In the genomic region with DNA sequence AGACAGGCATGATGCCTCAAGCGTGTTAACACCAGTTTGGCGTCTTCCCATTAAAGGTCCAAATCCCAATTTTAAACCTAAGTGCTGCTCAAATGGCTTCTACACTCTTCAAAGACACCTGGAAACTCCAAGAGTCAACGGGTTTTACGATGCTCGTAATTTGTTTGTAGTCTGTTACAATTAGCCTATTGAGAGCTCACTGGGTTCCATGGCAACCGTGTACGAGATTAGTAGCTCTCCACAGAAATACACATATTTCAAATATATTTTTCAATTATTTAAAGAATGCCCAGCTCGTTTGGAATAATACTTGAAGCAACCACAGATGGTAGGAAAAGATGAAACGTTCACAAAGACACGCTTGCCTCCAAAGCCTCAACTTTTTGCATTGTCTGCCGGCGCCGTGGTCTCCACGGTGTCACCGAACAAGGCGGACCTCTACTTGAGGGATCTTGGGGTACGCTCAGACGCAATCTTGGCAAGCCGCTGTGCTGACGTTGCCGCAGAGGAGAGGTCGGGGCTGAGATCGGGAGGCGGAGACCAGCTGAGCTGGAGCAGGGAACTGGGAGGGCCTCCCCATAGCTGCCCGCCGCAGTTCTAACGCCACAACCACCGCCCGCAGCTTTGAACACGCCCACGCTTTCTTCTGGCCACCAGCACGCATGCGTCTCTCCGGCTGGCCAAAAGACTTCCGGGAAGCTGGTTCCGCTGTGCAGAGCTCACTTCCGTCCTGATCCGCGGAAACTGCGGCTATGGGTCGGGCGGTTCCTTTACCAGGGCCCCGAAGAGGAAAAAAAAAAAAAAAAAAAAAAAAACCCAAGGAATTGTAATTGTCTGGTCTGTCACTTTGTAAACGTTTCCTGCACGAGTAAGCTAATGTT, we compare ENCODE assay signal across 8 mouse cellular contexts. TPM values are rescaled to one million over a fixed set of nuclear protein-coding genes. Genes with fewer than 3 reads are reported as not detected.
DNase-seq lines count a peak whose midpoint lies in the region; ATAC-seq lines count a peak whose summit lies in the region.

No protein-coding gene starts in this region.

- peak overlapping the region; percentile 74 for H3K4me2 ChIP-seq in hindbrain, embryonic 16.5 days (ENCODE audit: low read length)

- H3K79me2 ChIP-seq in macrophage (ENCODE audit: inconsistent target), result peaks cover 32% of the 10 kb centered on the region

- peaks cover 19% of the 10 kb centered on the region for H3K4me1 ChIP-seq in hindbrain, embryonic 16.5 days (ENCODE audit: control insufficient read depth, insufficient read depth, low read depth, low read length)

- no peaks in the 10 kb centered on the region for H3K27me3 ChIP-seq in hindbrain, embryonic 16.5 days (replicated peaks; ENCODE audit: control insufficient read depth, insufficient read depth, low read length)

- peak overlapping the region; percentile 96 for H3K4me3 ChIP-seq in hindbrain, embryonic 16.5 days (ENCODE audit: low read length)
- peak overlapping the region; percentile 63 for H3K4me3 ChIP-seq in macrophage (ENCODE audit: inconsistent target)

- DNase-seq in WW6 (ENCODE audit: low read depth, low spot score), result peak; percentile 79
- DNase-seq in cerebellum, postnatal 4 days (ENCODE audit: low spot score in 2 of 2), result peak; percentile 75 to 90
- DNase-seq in gastrocnemius, adult 18-20 months (ENCODE audit: low spot score), result peak; percentile 96
- peak; percentile 94 to 95 for DNase-seq in left cerebral cortex, adult 18-20 months (ENCODE audit: low spot score in 2 of 2)
- peak; percentile 96 for DNase-seq in right cerebral cortex, adult 18-20 months
- peak; percentile 63 for DNase-seq in urinary bladder, postnatal 10 days (ENCODE audit: low spot score)

- peak overlapping the region; percentile 76 for H3K9ac ChIP-seq in hindbrain, embryonic 16.5 days (ENCODE audit: low read depth, low read length)

- peak; percentile 95 for ATAC-seq in hindbrain, embryonic 16.5 days

- peak overlapping the region; percentile 96 for H3K27ac ChIP-seq in hindbrain, embryonic 16.5 days (ENCODE audit: low read depth, low read length)
- peak overlapping the region; percentile 77 for H3K27ac ChIP-seq in macrophage

- WGBS in hindbrain, embryonic 16.5 days, result 2% methylated on average over 44 of the region's 45 CpGs
- 7% methylated on average over 45 of the region's 45 CpGs for WGBS in macrophage (ENCODE audit: missing documents)

- no peaks in the 10 kb centered on the region for H3K9me3 ChIP-seq in hindbrain, embryonic 16.5 days (ENCODE audit: control insufficient read depth, low read length)

- H3K36me3 ChIP-seq in hindbrain, embryonic 16.5 days (ENCODE audit: control insufficient read depth, insufficient read depth, low read length), result no peaks in the 10 kb centered on the region
- no peaks in the 10 kb centered on the region for H3K36me3 ChIP-seq in macrophage (ENCODE audit: inconsistent target)

RNA-seq across cellular contexts. Expression of a gene that starts 1.1 kb away (rescaled TPM):
- 10 to 100 TPM; 23.1 to 25.7 TPM for total RNA-seq in gastrocnemius, adult 18-20 months (2021)
- 51.4 and 54.6 TPM in 2 replicates for polyA plus RNA-seq in hindbrain, embryonic 16.5 days (2015; fragmentation: Nextera tagmentation; extraction: Ambion mirVana)
- total RNA-seq in left cerebral cortex, adult 18-20 months (2021), result 10 to 100 TPM; 81.7 to 83.0 TPM
- total RNA-seq in macrophage (2018; cell fraction: chromatin; rRNA removed), result 100 to 1,000 TPM; 258 to 546 (median 384) TPM
- total RNA-seq in macrophage (2018; cell fraction: cytosol; rRNA removed), result 10 to 100 TPM; 19.9 to 47.2 (median 33.0) TPM
- 100 to 1,000 TPM; 129 to 356 (median 224) TPM for total RNA-seq in macrophage (2018; cell fraction: nucleus; rRNA removed)
- 38.8 to 42.0 TPM (median 39.1 TPM) in 3 replicates for polyA plus RNA-seq in macrophage (2018)

RNA-seq across cellular contexts. Expression of a gene that starts 50.1 kb away (rescaled TPM):
- total RNA-seq in gastrocnemius, adult 18-20 months (2021), result not detected
- 1.1 and 1.5 TPM in 2 replicates for polyA plus RNA-seq in hindbrain, embryonic 16.5 days (2015; fragmentation: Nextera tagmentation; extraction: Ambion mirVana)
- 1 to 10 TPM; 1.1 to 1.4 TPM for total RNA-seq in left cerebral cortex, adult 18-20 months (2021)
- not detected for total RNA-seq in macrophage (2018; cell fraction: chromatin; rRNA removed)
- not detected for total RNA-seq in macrophage (2018; cell fraction: cytosol; rRNA removed)
- not detected for total RNA-seq in macrophage (2018; cell fraction: nucleus; rRNA removed)
- not detected in 3 replicates for polyA plus RNA-seq in macrophage (2018)

RNA-seq across cellular contexts. Expression of a gene that starts 50.2 kb away (rescaled TPM):
- total RNA-seq in gastrocnemius, adult 18-20 months (2021), result not detected
- polyA plus RNA-seq in hindbrain, embryonic 16.5 days (2015; fragmentation: Nextera tagmentation; extraction: Ambion mirVana), result not detected in 2 replicates
- not detected for total RNA-seq in left cerebral cortex, adult 18-20 months (2021)
- not detected for total RNA-seq in macrophage (2018; cell fraction: chromatin; rRNA removed)
- not detected for total RNA-seq in macrophage (2018; cell fraction: cytosol; rRNA removed)
- total RNA-seq in macrophage (2018; cell fraction: nucleus; rRNA removed), result not detected
- not detected in 3 replicates for polyA plus RNA-seq in macrophage (2018)

Comparison
In these comparisons a context has a peak if more than half of its experiments do, and no peak if none do; other contexts are left out.
1. Peak in every context shown above with its lines: DNase-seq, ATAC-seq, H3K4me3 ChIP-seq and H3K27ac ChIP-seq.